17 mouse cellular contexts compared by ENCODE assay signal in genomic region chr6:52238976-52239375, GRCm38 (mm10). TPM values are rescaled to one million over a fixed set of nuclear protein-coding genes. Genes with fewer than 3 reads are reported as not detected.
DNase-seq lines count a peak whose midpoint lies in the region; ATAC-seq lines count a peak whose summit lies in the region.
"Had no signal": no experiment of that assay in that cellular context is flagged by ENCODE, and none has a peak within 500 bp of the region (broad histone marks: within the 10 kb centered on the region; RNA-seq: fewer than 3 reads in every experiment).

No protein-coding gene starts in this region.

- H3K27me3 ChIP-seq in limb, embryonic 10.5 days (ENCODE audit: low read depth, poor library complexity, severe bottlenecking): peaks cover 80% of the 10 kb centered on the region

- H3K4me3 ChIP-seq in limb, embryonic 10.5 days: peak overlapping the region; percentile 90
- H3K4me3 ChIP-seq: erythroblast, embryonic 14.5 days had no signal

- peaks cover 60% of the 10 kb centered on the region for H3K4me1 ChIP-seq in limb, embryonic 10.5 days

- H3K9me3 ChIP-seq in limb, embryonic 10.5 days (replicated peaks): no peaks in the 10 kb centered on the region

- under 1% methylated on average over 7 of the region's 7 CpGs for WGBS in limb, embryonic 10.5 days

- peak overlapping the region; percentile 99 for H3K27ac ChIP-seq in limb, embryonic 10.5 days

- peak; percentile 36 for DNase-seq in heart, adult 11 months
- no peak for DNase-seq in heart, adult 9 months (ENCODE audit: low spot score in 2 of 2)
- DNase-seq in thymus, postnatal 4 days: peak; percentile 8
- no peak for DNase-seq in thymus, postnatal 0 days (ENCODE audit: low spot score)
- no peak for DNase-seq in limb, embryonic 10.5 days (ENCODE audit: low spot score)
- peak; percentile 8 for DNase-seq in urinary bladder, postnatal 10 days (ENCODE audit: low spot score)
- DNase-seq in left cerebral cortex, adult 18-20 months (ENCODE audit: low spot score in 2 of 2): no peak
- DNase-seq: cerebellum, adult 11-12 months; layer of hippocampus, adult 9-11 months; liver; lung, embryonic 14.5 days had no signal

- no peak for ATAC-seq in frontal cortex, adult (ENCODE audit: low TSS enrichment)
- ATAC-seq: hindbrain, embryonic 16.5 days had no signal

- H3K36me3 ChIP-seq in limb, embryonic 10.5 days: peaks cover 47% of the 10 kb centered on the region

RNA-seq across cellular contexts. Expression of gene Hoxa10, which starts 1.7 kb away (rescaled TPM):
- polyA plus RNA-seq in thymus, postnatal 0 days (2015; fragmentation: Nextera tagmentation; extraction: Ambion mirVana): 0.08 and 0.19 TPM in 2 replicates
- 175 and 195 TPM in 2 replicates for polyA plus RNA-seq in limb, embryonic 10.5 days (2016; fragmentation: Nextera tagmentation; extraction: Ambion mirVana)
- not detected for total RNA-seq in left cerebral cortex, adult 18-20 months (2021)
- total RNA-seq: megakaryocyte-erythroid progenitor cell, adult 5-6 weeks; MEL had no signal
- polyA plus RNA-seq: erythroblast, embryonic 14.5 days; hindbrain, embryonic 16.5 days; lung, embryonic 14.5 days had no signal

RNA-seq across cellular contexts. Expression of gene Hoxa11, which starts 6.6 kb away (rescaled TPM):
- not detected in 2 replicates for polyA plus RNA-seq in thymus, postnatal 0 days (2015; fragmentation: Nextera tagmentation; extraction: Ambion mirVana)
- 71.6 and 74.9 TPM in 2 replicates for polyA plus RNA-seq in limb, embryonic 10.5 days (2016; fragmentation: Nextera tagmentation; extraction: Ambion mirVana)
- total RNA-seq in left cerebral cortex, adult 18-20 months (2021): not detected
- total RNA-seq: megakaryocyte-erythroid progenitor cell, adult 5-6 weeks; MEL had no signal
- polyA plus RNA-seq: erythroblast, embryonic 14.5 days; heart, embryonic 14.5 days; hindbrain, embryonic 16.5 days; lung, embryonic 14.5 days had no signal

RNA-seq across cellular contexts. Expression of gene Hoxa9, which starts 8.1 kb away (rescaled TPM):
- polyA plus RNA-seq in thymus, postnatal 0 days (2015; fragmentation: Nextera tagmentation; extraction: Ambion mirVana): 0.62 and 0.81 TPM in 2 replicates
- 95.7 and 123 TPM in 2 replicates for polyA plus RNA-seq in limb, embryonic 10.5 days (2016; fragmentation: Nextera tagmentation; extraction: Ambion mirVana)
- total RNA-seq in left cerebral cortex, adult 18-20 months (2021): not detected
- total RNA-seq: MEL had no signal
- polyA plus RNA-seq: erythroblast, embryonic 14.5 days; lung, embryonic 14.5 days had no signal

RNA-seq across cellular contexts. Expression of gene Hoxa7, which starts 17.3 kb away (rescaled TPM):
- 0.71 and 1.4 TPM in 2 replicates for polyA plus RNA-seq in thymus, postnatal 0 days (2015; fragmentation: Nextera tagmentation; extraction: Ambion mirVana)
- 24.7 and 24.8 TPM in 2 replicates for polyA plus RNA-seq in limb, embryonic 10.5 days (2016; fragmentation: Nextera tagmentation; extraction: Ambion mirVana)
- not detected for total RNA-seq in left cerebral cortex, adult 18-20 months (2021)
- total RNA-seq: MEL had no signal

RNA-seq across cellular contexts. Expression of gene Hoxa13, which starts 21.7 kb away (rescaled TPM):
- polyA plus RNA-seq in thymus, postnatal 0 days (2015; fragmentation: Nextera tagmentation; extraction: Ambion mirVana): not detected in 2 replicates
- 2.7 and 11.1 TPM in 2 replicates for polyA plus RNA-seq in limb, embryonic 10.5 days (2016; fragmentation: Nextera tagmentation; extraction: Ambion mirVana)
- total RNA-seq in left cerebral cortex, adult 18-20 months (2021): not detected
- total RNA-seq: megakaryocyte-erythroid progenitor cell, adult 5-6 weeks; MEL had no signal
- polyA plus RNA-seq: erythroblast, embryonic 14.5 days; heart, embryonic 14.5 days; hindbrain, embryonic 16.5 days; lung, embryonic 14.5 days had no signal

Comparison
In these comparisons a context has a peak if more than half of its experiments do, and no peak if none do; other contexts are left out.
1. DNase-seq: peak in heart, adult 11 months (single experiment), thymus, postnatal 4 days (single experiment) and urinary bladder, postnatal 10 days (single experiment); none in heart, adult 9 months (0 of 2), thymus, postnatal 0 days (single experiment), limb, embryonic 10.5 days (single experiment) and left cerebral cortex, adult 18-20 months (0 of 2).
2. RNA of gene Hoxa10, which starts 1.7 kb away (polyA plus RNA-seq): 175 to 195 TPM in limb, embryonic 10.5 days; 0.08 to 0.19 TPM in thymus, postnatal 0 days; every median in the first group is over 100 times any median in the second.
3. RNA of gene Hoxa11, which starts 6.6 kb away (polyA plus RNA-seq): 71.6 to 74.9 TPM in limb, embryonic 10.5 days; not detected in thymus, postnatal 0 days; every median in the first group is over 10 times any median in the second.
4. RNA of gene Hoxa9, which starts 8.1 kb away (polyA plus RNA-seq): 95.7 to 123 TPM in limb, embryonic 10.5 days; 0.62 to 0.81 TPM in thymus, postnatal 0 days; every median in the first group is over 10 times any median in the second.